Mouse (Mus musculus) liver, embryonic 12.5 days (tissue): ENCODE measurements around the gene Gm13277. TPM values are rescaled to one million over a fixed set of nuclear protein-coding genes. Genes with fewer than 3 reads are reported as not detected.
"Not testable (repeated sequence)": the region's sequence is repeated elsewhere in the genome, so short reads cannot be mapped to it uniquely, and the experiment has no call there.

Experiments used
- ATAC-seq: fragments of 200-750 bp; cut with Nextera tagmentation; 2 replicates; pipeline ENCODE4 v1.8.0; 2017; ENCODE audit warnings: moderate number of reproducible peaks, mild to moderate bottlenecking, moderate library complexity
- H3K27ac ChIP-seq: fragments of 300-500 bp; sonication (generic); 2 replicates; pipeline ENCODE4 v1.5.1; 2016; ENCODE audit warnings: mild to moderate bottlenecking
- H3K27me3 ChIP-seq: fragments of 300-500 bp; sonication (generic); replicated peaks from 2 replicates; pipeline ENCODE4 v1.6.1; 2016; ENCODE audit warnings: mild to moderate bottlenecking, moderate library complexity
- H3K36me3 ChIP-seq: fragments of 300-500 bp; sonication (generic); 2 replicates; pipeline ENCODE4 v1.6.1; 2016; ENCODE audit warnings: mild to moderate bottlenecking, moderate library complexity
- H3K4me1 ChIP-seq: fragments of 300-500 bp; sonication (generic); 2 replicates; pipeline ENCODE4 v1.6.1; 2016
- H3K4me2 ChIP-seq: fragments of 300-500 bp; sonication (generic); 2 replicates; pipeline ENCODE4 v1.6.1; 2016; ENCODE audit warnings: mild to moderate bottlenecking, moderate library complexity
- H3K4me3 ChIP-seq: fragments of 300-500 bp; sonication (generic); 2 replicates; pipeline ENCODE4 v1.5.1; 2016; ENCODE audit warnings: mild to moderate bottlenecking, moderate library complexity
- H3K9ac ChIP-seq: fragments of 300-500 bp; sonication (generic); 2 replicates; pipeline ENCODE4 v1.6.1; 2016; ENCODE audit warnings: mild to moderate bottlenecking, moderate library complexity
- H3K9me3 ChIP-seq: fragments of 300-500 bp; sonication (generic); replicated peaks from 2 replicates; pipeline ENCODE4 v1.6.1; 2016; ENCODE audit warnings: mild to moderate bottlenecking, moderate library complexity
- WGBS: fragments of 180-500 bp; shearing (Covaris S2); methylation state at CpG from one replicate; pipeline ENCODE4 v1.1.7; 2016; ENCODE audit not compliant: insufficient replicate concordance; 5-methylcytosine and 5-hydroxymethylcytosine counted together
- polyA plus RNA-seq: library from polyadenylated mRNA; unstranded; fragments of >200 nt; fragmentation: Nextera tagmentation; extraction: Ambion mirVana; gene quantifications from 2 replicates; pipeline ENCODE4 v1.2.1, GENCODE M21; 2016

Gm13277 gene
- polyA plus RNA-seq: not detected in 2 replicates

- 0% methylated on average over 4 of the region's 28 CpGs for WGBS
- H3K9ac ChIP-seq, H3K27ac ChIP-seq: not testable (repeated sequence)
Measured at GRCm38 (mm10) chr4:88788402-88788801, at the start of gene Gm13277. Gm13277 (plus strand) TSS chr4:88788632.

GRCm38 (mm10) chr4:88739036-88739435 is 49.4 kb upstream of the Gm13277 start:
- Histone ChIP-seq H3K9me3 (no peaks in the 10 kb centered on the region), H3K4me2 (no peak overlapping the region), H3K27me3 (peaks cover 5% of the 10 kb centered on the region), H3K4me3 (no peak overlapping the region), H3K4me1 (no peaks in the 10 kb centered on the region), H3K9ac (no peak overlapping the region), H3K36me3 (no peaks in the 10 kb centered on the region), H3K27ac (no peak overlapping the region)
- WGBS: 60% methylated on average over 6 of the region's 6 CpGs
- ATAC-seq: no peak

More at GRCm38 (mm10) chr4:88788402-88788801, at the start of gene Gm13277:
- ATAC-seq, H3K4me1 ChIP-seq, H3K9me3 ChIP-seq, H3K36me3 ChIP-seq, H3K4me2 ChIP-seq, H3K4me3 ChIP-seq, H3K27me3 ChIP-seq: not testable (repeated sequence)

GRCm38 (mm10) chr4:88741426-88741825 is 47.0 kb upstream of the Gm13277 start:
- Histone ChIP-seq H3K9ac (no peak overlapping the region), H3K27ac (no peak overlapping the region), H3K27me3 (no peaks in the 10 kb centered on the region), H3K4me1 (no peaks in the 10 kb centered on the region), H3K4me3 (no peak overlapping the region), H3K36me3 (no peaks in the 10 kb centered on the region), H3K9me3 (no peaks in the 10 kb centered on the region), H3K4me2 (no peak overlapping the region)
- ATAC-seq: no peak
- 31% methylated on average over 4 of the region's 4 CpGs for WGBS

- Histone ChIP-seq H3K4me1 (no peaks in the 10 kb centered on the region), H3K27me3 (no peaks in the 10 kb centered on the region), H3K27ac (no peak overlapping the region), H3K9ac (no peak overlapping the region), H3K4me3 (no peak overlapping the region), H3K4me2 (no peak overlapping the region), H3K36me3 (no peaks in the 10 kb centered on the region), H3K9me3 (no peaks in the 10 kb centered on the region)
- ATAC-seq: no peak
- 57% methylated on average over 7 of the region's 7 CpGs for WGBS
Measured at GRCm38 (mm10) chr4:88742771-88743371, 45.6 kb upstream of the Gm13277 start.

- H3K4me1 ChIP-seq: no peaks in the 10 kb centered on the region
- no peak overlapping the region for H3K4me2 ChIP-seq
- H3K36me3 ChIP-seq: no peaks in the 10 kb centered on the region
- no peaks in the 10 kb centered on the region for H3K9me3 ChIP-seq
- H3K27me3 ChIP-seq: no peaks in the 10 kb centered on the region
- WGBS: 55% methylated on average over 3 of the region's 3 CpGs
- no peak overlapping the region for H3K9ac ChIP-seq
- H3K27ac ChIP-seq: no peak overlapping the region
- H3K4me3 ChIP-seq: no peak overlapping the region
- no peak for ATAC-seq
Measured at GRCm38 (mm10) chr4:88744207-88744606, 44.2 kb upstream of the Gm13277 start.

- no peak for ATAC-seq
- H3K9me3 ChIP-seq: no peaks in the 10 kb centered on the region
- no peak overlapping the region for H3K27ac ChIP-seq
- WGBS: 57% methylated on average over 6 of the region's 6 CpGs
- H3K9ac ChIP-seq: no peak overlapping the region
- no peak overlapping the region for H3K4me3 ChIP-seq
- no peaks in the 10 kb centered on the region for H3K4me1 ChIP-seq
- no peaks in the 10 kb centered on the region for H3K36me3 ChIP-seq
- no peak overlapping the region for H3K4me2 ChIP-seq
- no peaks in the 10 kb centered on the region for H3K27me3 ChIP-seq
Measured at GRCm38 (mm10) chr4:88749926-88750325, 38.5 kb upstream of the Gm13277 start.

- H3K9ac ChIP-seq, H3K36me3 ChIP-seq, H3K4me3 ChIP-seq, H3K4me1 ChIP-seq, ATAC-seq, H3K27me3 ChIP-seq, H3K4me2 ChIP-seq, H3K9me3 ChIP-seq, H3K27ac ChIP-seq: not testable (repeated sequence)
- WGBS: 66% methylated on average over 15 of the region's 15 CpGs
Measured at GRCm38 (mm10) chr4:88754818-88755340, 33.6 kb upstream of the Gm13277 start, which contains the start of gene Gm13271. Gm13271 (plus strand) TSS chr4:88754868.

- 11% methylated on average over 29 of the region's 31 CpGs for WGBS
- H3K4me2 ChIP-seq: peak overlapping the region; percentile 85
- H3K9me3 ChIP-seq, H3K4me1 ChIP-seq, ATAC-seq, H3K27me3 ChIP-seq, H3K36me3 ChIP-seq: not testable (repeated sequence)
- peak overlapping the region; percentile 85 for H3K27ac ChIP-seq
- H3K9ac ChIP-seq: peak overlapping the region; percentile 70
- H3K4me3 ChIP-seq: peak overlapping the region; percentile 69
Measured at GRCm38 (mm10) chr4:88756581-88757513, 31.6 kb upstream of the Gm13277 start.

GRCm38 (mm10) chr4:88757628-88758031 is 30.8 kb upstream of the Gm13277 start:
- Histone ChIP-seq H3K27ac (peak overlapping the region; percentile 85), H3K4me1 (peaks cover 12% of the 10 kb centered on the region), H3K4me3 (peak overlapping the region; percentile 69), H3K9ac (peak overlapping the region; percentile 70), H3K4me2 (peak overlapping the region; percentile 85)
- H3K36me3 ChIP-seq, H3K9me3 ChIP-seq, H3K27me3 ChIP-seq: not testable (repeated sequence)
- WGBS: 3% methylated on average over 21 of the region's 21 CpGs
- ATAC-seq: peak; percentile 100

- not testable (repeated sequence) for H3K36me3 ChIP-seq, ATAC-seq, H3K4me2 ChIP-seq, H3K27ac ChIP-seq, H3K9ac ChIP-seq, H3K9me3 ChIP-seq, H3K4me3 ChIP-seq, H3K27me3 ChIP-seq
- WGBS: 79% methylated on average over 9 of the region's 9 CpGs
- H3K4me1 ChIP-seq: peaks cover 13% of the 10 kb centered on the region
Measured at GRCm38 (mm10) chr4:88758751-88759150, 29.7 kb upstream of the Gm13277 start.

GRCm38 (mm10) chr4:88759610-88760268 is 28.7 kb upstream of the Gm13277 start, which contains the start of gene Gm13283:
Gm13283 (plus strand) TSS chr4:88760119.
- ATAC-seq, H3K9ac ChIP-seq, H3K27me3 ChIP-seq, H3K9me3 ChIP-seq, H3K36me3 ChIP-seq: not testable (repeated sequence)
- H3K4me2 ChIP-seq: peak within 1 kb of the TSS; percentile 64
- peaks cover 13% of the 10 kb centered on the region for H3K4me1 ChIP-seq
- 15% methylated on average over 9 of the region's 14 CpGs for WGBS
- 0 out of 2 replicates have a peak within 1 kb of the TSS, but pooled peaks have one; percentile 58 for H3K27ac ChIP-seq
- peak within 1 kb of the TSS; percentile 44 for H3K4me3 ChIP-seq
